Mouse (Mus musculus) bone marrow macrophage, adult 2 months (primary cell): ENCODE data around the gene Sf3a3.

Experiments used
- CTCF ChIP-seq: IDR thresholded peaks from 2 replicates; pipeline ENCODE4 v1.5.1; 2012; ENCODE audit warnings: low read depth, mild to moderate bottlenecking, low read length, moderate library complexity
- POLR2A ChIP-seq: IDR thresholded peaks from 2 replicates; pipeline ENCODE4 v1.6.1; 2012; ENCODE audit warnings: mild to moderate bottlenecking, low read depth, low read length, borderline replicate concordance

GRCm38 (mm10) chr4:124781361-124781760, 66.8 kb downstream of the Sf3a3 start:
- TF ChIP-seq CTCF (no peak), POLR2A (no peak)
